Mouse (Mus musculus) splenic B cell, adult 2 months (primary cell): ENCODE results near the gene Catsperd.
A peak's percentile ranks its signal among the peaks of the same experiment; 100 is the strongest.

Experiments used
- DNase-seq: peaks from one replicate; pipeline ENCODE4 v3.0.0-alpha.2; 2011; ENCODE audit warnings: low read depth, low spot score
- H3K27me3 ChIP-seq: 2 replicates; pipeline ENCODE4 v1.6.1; 2012; ENCODE audit warnings: mild to moderate bottlenecking, low read length, moderate library complexity, mixed read lengths; ENCODE audit not compliant: control insufficient read depth, poor library complexity, insufficient read depth, severe bottlenecking
- H3K36me3 ChIP-seq: 2 replicates; pipeline ENCODE4 v1.6.1; 2012; ENCODE audit warnings: mild to moderate bottlenecking, low read length, moderate library complexity, mixed read lengths; ENCODE audit not compliant: control insufficient read depth, poor library complexity, insufficient read depth, severe bottlenecking

Gene Catsperd

DNA sequence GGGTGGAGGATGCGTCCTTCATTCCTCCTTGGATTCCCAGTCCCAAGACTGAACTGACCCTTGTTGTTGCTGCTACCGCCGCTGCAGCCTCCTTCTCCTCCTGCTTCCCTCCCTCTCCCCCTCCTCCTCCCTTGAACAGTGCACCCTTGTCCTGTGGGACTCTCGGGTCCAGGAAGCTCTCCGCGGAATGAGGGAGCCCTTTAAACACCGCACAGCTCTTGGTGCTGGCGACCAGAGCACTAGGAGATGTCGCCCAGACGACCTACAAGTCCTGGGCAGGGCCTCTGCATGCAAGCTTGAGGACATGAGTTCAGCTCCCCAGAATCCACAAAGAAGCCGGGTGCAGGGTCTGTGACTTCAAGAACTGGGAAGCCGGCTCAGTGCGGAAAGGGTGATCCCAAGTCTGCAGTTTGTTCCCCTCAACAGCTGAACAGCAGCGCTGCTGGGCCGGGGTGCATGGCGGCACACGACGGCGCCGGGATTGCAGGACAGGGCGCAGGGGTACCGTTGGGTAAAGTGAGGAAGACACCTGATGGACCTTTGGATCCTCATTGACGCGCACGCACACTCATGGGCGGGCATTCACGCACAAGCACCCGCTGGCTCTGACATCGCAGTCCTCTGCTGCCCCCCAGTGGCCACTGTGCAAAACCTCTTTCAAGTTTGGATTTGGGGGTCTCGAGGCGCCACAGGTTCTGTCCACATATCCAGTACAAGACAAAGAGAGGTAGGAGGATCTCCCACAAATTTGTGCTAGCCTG lies 40.6 kb downstream of the Catsperd start:
- H3K27me3 ChIP-seq = no peaks in the 10 kb centered on the region
- H3K36me3 ChIP-seq = no peaks in the 10 kb centered on the region
- peak; percentile 90 for DNase-seq

DNA sequence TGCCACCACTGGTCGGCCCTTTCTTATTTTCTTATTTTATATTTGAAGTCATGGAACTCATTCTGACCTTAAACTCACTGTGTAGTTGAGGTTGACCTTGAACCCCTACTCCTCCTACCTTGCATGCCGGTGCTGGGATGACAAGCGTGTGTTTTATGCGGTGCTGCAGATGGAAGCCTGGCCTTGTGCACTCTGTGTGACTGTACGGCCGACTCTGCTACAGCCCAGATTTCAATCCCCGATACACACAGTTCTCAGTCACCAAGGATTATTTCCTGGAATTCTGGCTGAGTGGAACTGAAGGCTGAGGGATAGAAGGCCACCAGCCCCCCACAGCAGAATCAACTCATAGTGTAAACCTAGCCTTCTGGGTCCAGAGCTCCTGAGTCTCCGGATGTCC lies 41.8 kb downstream of the Catsperd start:
- Histone ChIP-seq H3K27me3 (no peaks in the 10 kb centered on the region), H3K36me3 (no peaks in the 10 kb centered on the region)
- no peak for DNase-seq

DNA sequence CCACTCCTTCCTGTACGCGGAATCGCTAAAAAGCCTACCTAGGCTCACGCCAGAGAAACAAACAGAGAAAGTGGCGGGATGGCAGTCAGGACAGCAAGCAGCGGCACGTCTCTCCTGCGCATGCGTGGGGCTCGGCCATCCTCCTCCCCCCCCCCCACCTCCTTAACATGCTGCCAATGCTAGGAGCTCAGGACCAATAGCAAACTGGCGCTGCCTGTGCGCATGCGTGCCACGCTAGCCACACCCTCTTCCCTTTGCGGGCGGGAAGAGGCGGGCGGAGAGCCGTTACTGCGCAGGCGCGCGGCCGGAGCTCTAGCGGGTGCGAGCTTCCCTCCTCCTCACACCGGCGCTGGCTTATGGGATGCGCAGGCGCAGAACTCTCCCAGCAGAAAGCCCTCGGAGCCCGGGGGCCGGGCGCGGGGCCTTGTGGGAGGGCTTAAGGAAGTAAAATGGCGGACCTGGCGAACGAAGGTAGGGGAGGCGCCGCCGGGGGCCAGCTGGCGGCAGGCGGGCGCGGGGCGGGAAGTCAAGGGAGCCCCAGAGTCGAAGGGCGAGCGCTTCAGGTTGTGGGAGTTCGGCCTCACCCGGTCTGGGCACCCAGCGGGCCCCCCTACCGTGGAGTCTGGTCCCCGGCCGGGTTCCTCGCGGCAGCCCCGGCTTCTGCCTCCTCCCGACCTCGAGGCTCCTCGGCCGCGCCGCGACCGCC lies 45.2 kb downstream of the Catsperd start, which contains the start of gene Ranbp3:
Gene Ranbp3, plus strand, starts transcription at position 354 of the 706 bp plus-strand sequence.
- Histone ChIP-seq H3K36me3 (no peaks in the 10 kb centered on the region; the same call in 1 of the 2 replicates), H3K27me3 (no peaks in the 10 kb centered on the region)
- DNase-seq = peak; percentile 100

DNA sequence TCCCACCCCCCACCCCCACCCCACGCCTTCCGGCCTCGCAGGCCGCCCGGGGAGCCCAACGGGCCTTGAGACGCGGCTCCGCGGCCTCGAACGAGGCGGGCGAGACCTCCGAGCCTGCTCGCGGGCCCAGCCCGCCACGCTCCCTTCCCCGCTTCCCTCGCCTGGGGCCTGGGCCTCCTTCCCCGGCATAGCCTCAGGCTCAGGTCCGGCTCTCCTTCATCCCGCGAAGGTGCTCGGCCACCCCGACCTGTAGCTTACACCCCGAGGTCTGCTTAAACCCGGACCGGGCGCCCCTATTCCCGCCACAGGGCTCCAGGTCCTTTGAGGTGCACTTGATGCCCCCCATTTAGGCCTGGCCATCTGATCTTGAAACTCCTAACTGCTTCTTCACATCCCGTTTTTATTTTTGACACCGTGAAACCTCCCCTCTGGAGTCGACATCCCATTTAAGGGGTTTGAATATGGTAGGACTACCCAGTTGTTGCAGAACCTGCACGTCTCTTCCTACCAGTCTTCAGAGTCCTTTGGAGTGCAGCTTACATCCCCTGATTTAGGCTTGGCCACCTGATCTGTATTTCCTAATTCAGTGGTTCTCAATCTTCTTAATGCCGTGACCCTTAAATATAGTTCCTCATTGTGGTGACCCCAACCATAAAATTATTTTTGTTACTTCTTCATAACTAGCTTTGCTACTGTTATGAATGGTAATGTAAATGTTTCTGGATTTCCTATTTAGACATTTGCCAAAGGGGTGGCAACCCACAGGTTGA lies 45.9 kb downstream of the Catsperd start:
- DNase-seq = peak; percentile 8
- Histone ChIP-seq H3K36me3 (no peaks in the 10 kb centered on the region; the same call in 1 of the 2 replicates), H3K27me3 (no peaks in the 10 kb centered on the region)

DNA sequence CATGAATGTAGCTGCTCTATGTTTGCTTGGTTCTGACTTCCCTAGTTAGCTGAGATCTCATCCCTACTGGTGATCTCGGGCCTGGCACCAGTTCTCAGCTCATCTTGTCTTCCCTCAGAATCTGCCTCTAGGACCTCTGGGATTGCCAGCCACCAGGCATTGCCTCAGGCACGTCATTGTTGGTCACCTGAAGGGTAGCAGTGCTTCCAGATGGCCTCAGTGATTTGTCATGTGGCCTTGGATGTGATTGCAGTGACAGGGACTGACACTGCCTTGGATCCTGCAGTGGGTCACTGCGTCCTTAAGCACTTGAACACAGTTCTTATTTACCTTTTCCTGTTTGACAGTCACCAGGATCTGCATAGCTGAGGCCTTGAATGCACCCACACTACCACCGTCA lies 53.8 kb downstream of the Catsperd start:
- Histone ChIP-seq H3K36me3 (peaks cover 6% of the 10 kb centered on the region; the same call in 1 of the 2 replicates), H3K27me3 (no peaks in the 10 kb centered on the region)
- DNase-seq = no peak

DNA sequence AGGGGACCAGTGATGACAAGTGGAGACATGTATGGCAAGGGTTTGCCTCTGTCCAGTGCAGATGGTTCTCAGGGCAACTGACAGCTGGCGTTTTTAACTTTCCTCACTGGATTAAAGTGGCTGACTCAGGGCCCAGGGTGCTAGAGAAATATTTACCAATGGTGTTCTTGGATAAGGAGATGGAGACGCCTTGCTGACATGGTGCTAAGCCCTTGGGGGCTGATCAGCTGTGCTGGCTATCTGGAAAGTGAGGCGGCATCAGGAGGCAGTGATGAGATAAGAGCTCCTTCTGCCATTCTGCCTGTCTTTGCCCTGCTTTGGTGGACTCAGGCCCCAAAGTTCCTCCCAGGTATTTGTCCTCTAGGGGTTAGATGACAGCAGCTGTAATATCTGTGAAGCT lies 54.9 kb downstream of the Catsperd start:
- DNase-seq = no peak
- no peaks in the 10 kb centered on the region for H3K27me3 ChIP-seq

DNA sequence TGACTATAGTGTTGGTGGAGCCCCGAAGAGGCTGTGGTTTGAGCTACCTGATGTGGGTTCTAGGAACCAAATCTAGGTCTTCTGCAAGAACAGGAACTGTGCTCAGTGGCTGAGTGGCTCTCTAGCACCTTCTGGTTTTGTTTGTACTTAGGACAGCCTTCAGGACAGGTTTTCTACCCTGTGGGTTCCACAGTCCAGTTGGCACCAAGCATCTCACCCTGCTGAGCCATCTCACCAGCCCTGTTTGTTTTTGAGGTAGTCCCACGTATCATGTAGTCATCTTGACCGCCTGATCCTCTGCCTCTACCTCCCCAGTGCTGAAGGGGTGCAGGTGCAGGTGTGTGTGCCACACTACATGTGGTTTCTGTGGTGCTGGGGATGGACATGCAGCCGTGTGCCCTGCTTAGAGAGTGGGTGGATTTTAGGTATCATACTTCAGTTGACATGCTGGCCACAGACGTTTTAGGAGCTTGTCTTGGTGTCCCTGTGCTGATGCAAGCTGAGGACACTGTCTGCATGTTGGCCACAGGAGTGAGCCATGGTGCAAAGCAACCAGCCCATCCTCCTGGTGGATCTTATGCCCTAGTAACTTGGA lies 55.7 kb downstream of the Catsperd start:
- Histone ChIP-seq H3K27me3 (no peaks in the 10 kb centered on the region), H3K36me3 (peaks cover 7% of the 10 kb centered on the region; the same call in 1 of the 2 replicates)
- peak; percentile 24 for DNase-seq

More for the DNA sequence above, 54.9 kb downstream of the Catsperd start:
- peaks cover 7% of the 10 kb centered on the region; the same call in 1 of the 2 replicates for H3K36me3 ChIP-seq

DNA sequence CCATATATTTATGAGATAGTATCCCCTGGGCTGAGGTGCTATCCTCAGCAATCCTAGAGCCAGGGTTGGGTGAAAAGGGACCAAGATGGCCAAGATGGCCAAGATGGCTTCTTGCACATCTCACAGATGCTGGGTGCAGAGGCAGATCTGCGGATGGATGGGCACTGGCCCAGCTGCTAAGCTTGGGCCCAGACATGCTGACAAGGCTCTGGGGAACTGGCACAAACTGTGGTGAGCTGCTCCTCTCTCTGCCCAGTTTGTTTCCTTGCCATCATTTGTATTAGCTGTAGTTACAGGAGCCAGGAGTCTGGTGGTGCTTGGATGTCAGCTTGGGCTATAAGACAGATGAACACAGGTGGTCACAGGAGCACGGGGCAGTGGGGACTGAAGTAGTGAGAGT lies 56.7 kb downstream of the Catsperd start:
- Histone ChIP-seq H3K36me3 (peaks cover 7% of the 10 kb centered on the region), H3K27me3 (no peaks in the 10 kb centered on the region)
- no peak for DNase-seq

DNA sequence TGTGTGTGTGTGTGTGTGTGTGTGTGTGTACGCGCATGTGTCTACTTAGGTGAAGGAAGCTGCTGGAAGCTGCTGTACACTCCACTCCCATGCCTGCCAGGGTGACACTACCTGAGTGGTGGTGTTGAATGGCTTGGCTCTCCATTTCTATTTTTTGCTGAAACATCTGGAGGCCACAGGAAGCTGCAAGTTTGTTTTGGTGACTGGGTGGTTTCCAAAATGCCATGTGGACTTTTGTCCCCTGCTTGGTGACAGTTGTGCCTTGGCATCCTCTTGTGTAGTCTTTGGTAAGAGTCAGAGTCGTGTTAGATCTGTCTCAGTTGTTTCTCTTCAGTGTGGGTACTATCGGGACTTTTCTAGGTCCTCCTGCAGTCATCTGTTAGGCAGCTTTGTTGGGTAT lies 58.9 kb downstream of the Catsperd start:
- no peaks in the 10 kb centered on the region for H3K27me3 ChIP-seq
- no peak for DNase-seq
- H3K36me3 ChIP-seq = peaks cover 7% of the 10 kb centered on the region

DNA sequence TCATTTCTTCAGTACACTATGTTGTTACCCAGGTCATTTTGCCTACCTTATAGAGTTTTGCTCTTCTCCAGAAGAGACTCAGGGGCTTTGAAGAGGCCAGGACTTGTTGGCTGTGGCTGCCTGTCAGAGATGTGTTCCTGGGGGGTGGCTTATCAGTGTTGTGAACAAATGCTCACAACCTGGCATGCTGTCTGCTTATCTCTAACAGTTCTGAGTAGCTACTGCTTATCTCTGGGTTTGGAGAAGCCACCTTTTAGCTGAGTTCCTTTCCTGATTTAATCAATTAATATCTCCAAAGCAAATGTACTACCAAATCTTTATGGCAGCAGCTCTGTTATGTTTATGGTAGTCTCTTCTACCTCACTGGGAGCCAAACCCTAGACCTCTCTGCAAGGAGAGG lies 60.1 kb downstream of the Catsperd start:
- DNase-seq = no peak
- Histone ChIP-seq H3K36me3 (peaks cover 7% of the 10 kb centered on the region), H3K27me3 (no peaks in the 10 kb centered on the region)

DNA sequence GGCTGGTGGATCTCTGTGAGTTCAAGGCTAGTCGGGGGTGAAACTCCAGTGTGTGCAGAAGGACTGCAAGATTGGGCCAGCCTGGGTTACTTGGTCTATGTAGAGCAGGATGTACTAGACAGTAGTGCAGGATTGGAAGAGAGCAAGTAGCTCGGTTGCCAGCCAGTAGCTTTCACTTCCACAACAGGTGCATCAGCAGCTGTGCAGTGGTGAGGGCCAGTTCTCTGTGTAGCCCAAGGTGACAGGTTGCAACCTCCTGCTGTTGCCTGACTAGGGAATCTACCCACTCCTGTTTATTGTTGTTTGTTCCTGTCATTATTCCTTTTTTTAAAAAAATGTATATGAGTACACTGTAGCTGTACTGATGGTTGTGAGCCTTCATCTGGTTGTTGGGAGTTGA lies 60.7 kb downstream of the Catsperd start:
- DNase-seq = no peak
- H3K36me3 ChIP-seq = peaks cover 7% of the 10 kb centered on the region
- no peaks in the 10 kb centered on the region for H3K27me3 ChIP-seq

DNA sequence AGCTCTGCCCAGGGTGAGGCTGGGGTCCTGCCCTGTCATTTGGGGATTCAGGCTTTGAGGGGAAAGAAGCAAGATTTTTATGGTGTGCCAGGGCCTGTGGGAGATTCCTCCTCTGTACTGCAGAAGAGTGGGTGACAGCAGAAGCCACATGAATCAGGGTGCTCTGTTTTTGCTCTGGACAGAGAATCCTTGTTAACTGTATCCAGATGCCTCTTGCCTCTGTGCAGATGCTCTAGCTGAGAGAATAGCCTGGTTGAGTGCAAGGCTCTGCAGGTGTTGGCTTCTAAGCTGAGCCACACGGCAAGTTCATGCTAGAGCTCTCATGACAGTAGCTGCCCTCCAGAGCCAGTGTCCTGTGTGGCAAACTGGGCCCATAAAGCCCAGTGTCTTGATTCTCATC lies 65.5 kb downstream of the Catsperd start:
- DNase-seq = no peak
- no peaks in the 10 kb centered on the region for H3K27me3 ChIP-seq
- H3K36me3 ChIP-seq = peaks cover 3% of the 10 kb centered on the region; the same call in 1 of the 2 replicates

DNA sequence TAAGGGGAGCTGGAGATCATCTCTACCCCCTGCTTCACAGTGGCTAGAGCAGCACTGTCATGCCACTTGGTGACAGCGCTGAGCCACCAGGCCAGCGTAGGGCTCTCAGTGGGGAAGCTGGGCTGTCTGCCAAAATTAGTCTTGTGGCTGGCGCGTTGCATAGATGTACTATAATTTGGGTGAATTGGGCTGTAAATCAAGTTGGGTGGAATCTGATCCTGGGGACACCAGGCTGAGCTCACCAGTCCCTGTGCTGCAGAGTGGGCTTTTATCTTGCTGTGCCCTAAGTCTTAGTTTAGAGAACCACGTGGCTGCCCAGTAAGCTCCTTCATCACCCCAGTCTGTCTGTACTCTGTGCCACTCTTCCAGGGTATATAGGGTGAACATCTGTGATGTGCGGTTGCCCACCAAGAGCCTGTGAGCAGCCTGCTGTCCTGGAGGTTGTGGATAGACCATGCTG lies 65.9 kb downstream of the Catsperd start:
- H3K36me3 ChIP-seq = peaks cover 4% of the 10 kb centered on the region
- H3K27me3 ChIP-seq = no peaks in the 10 kb centered on the region
- DNase-seq = no peak

DNA sequence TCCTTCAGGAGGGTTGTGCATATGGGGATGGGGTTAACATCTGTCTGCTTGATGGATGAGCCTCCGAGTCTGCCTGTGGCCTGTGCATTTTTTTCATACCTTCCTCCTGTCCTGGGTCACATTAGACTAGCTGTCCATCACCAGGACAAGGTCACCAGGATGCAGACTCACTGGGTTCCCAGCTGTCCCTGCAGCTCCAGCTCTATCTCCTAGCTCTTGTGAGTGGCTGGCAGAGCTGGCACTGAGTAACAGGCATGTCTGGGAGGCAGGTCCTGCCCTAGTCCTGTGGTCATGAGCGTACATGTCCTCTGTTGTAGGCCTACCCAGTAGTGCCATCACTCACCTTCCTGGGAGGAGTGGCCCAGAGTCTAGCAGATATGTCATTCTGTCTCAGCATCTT lies 72.5 kb downstream of the Catsperd start:
- DNase-seq = no peak
- Histone ChIP-seq H3K36me3 (peaks cover 15% of the 10 kb centered on the region), H3K27me3 (no peaks in the 10 kb centered on the region)
